Mouse (Mus musculus): ENCODE measurements around the gene Csrnp1. TPM values are rescaled to one million over a fixed set of nuclear protein-coding genes. Genes with fewer than 3 reads are reported as not detected.

Csrnp1 gene
- total RNA-seq, 2 experiments from 2014 or later: 20.5 to 26.8 TPM

- DNase-seq (ENCODE audit: low spot score in 2 of 2): no peak
These were observed 33.1 kb downstream of the Csrnp1 start for GRCm38 (mm10) chr9:119951388-119951787.

DNA sequence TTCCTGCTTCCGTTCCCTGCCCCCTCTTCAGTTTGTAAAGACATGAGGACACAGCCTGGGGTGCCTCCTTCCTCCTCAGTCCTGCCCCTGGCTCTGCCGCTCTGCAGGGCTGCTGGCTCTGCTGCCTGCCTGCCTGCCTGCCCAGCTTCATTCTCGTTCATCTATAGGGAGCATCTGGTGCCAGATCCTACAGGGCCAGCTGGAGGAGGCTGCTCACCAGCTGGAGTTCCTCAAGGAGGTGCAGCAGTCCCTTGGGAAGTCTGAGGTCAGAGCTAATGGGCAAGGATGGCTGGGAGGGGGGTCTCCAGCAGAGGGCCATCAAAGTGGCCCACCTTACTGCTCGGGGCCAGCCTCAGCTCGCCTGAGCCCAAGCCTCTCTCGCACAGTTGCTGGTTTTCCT, 34.0 kb downstream of the Csrnp1 start:
- no peak for DNase-seq (ENCODE audit: low spot score in 2 of 2)

DNA sequence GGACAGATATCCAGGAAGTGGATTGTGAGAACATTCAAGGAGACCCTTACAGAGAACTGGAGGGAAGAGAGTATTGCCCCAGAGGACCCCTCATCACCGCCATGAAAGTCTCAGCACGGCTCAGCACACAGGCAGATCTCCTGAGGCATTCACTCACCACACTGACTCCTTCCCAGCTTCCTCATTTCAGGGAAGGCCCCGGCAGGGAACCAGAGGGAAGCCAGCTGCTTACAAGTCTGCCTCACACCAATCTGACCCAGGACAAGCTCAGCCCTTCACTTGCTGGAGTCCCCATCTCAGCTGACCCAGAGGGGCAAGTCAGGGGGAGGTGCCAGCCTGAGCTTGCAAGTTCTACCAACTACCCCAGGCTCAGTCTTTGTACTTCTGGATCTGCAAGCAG, 35.7 kb downstream of the Csrnp1 start:
- no peak for DNase-seq (ENCODE audit: low spot score in 2 of 2)

DNA sequence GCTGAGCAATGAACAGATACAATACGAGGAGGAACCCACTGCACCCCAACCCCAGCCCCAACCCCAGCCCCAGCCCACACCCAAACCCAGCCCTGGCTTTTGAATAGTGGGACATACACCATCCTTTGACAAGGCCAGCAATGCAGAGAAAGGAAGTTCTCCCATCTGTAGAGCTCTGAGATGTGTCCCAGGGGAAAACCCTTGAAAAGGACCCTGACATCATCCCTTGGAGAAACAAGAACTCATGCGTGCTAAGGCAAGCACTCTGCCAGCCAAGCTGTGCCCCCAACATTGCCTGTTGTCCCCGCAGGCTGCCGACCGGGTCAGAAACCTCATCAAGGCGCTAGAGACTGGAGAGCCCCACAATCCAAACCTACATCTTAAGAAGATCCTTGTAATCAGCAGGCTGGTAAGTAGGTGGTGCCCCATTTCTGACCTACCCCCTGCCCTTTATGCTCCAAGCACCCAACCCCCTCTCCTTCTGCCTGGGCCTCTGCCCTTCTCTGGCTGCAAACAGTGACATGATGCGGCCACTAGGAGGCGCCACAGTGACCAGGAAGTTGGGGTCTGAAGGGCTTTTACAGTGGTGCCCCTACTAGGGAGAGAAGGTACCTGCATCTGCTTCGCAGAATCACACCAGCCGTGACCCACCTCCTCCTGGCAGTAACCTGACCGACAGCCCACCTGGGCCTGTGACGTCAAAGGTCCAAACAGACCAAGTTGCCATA, 39.1 kb downstream of the Csrnp1 start:
- DNase-seq (ENCODE audit: low spot score in 2 of 2): no peak

- no peak for DNase-seq (ENCODE audit: low spot score in 2 of 2)
These were observed 41.1 kb downstream of the Csrnp1 start for GRCm38 (mm10) chr9:119943326-119943725.

DNA sequence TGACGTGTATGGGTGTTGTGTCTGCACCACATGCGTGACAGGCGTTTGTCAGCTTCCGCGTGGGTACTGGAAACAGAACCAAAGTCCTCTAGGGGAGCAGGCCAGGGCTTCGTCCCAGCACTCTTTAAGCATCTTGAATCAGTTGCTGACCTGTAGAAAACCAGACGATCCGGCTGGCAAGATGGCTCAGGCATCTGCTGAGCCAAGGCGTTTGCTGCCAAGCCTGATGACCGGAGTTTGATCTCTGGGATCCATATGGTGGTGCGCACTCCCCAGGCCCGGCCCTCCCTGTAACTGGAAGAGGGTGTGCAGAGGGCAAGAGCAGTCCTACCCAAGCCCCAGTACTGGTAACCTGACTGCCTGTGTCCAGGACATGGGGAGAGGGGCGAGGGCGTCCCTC, 42.6 kb downstream of the Csrnp1 start:
- DNase-seq (ENCODE audit: low spot score in 2 of 2): no peak

- DNase-seq (ENCODE audit: low spot score in 2 of 2): no peak
These were observed 43.1 kb downstream of the Csrnp1 start for GRCm38 (mm10) chr9:119941407-119941806.

DNA sequence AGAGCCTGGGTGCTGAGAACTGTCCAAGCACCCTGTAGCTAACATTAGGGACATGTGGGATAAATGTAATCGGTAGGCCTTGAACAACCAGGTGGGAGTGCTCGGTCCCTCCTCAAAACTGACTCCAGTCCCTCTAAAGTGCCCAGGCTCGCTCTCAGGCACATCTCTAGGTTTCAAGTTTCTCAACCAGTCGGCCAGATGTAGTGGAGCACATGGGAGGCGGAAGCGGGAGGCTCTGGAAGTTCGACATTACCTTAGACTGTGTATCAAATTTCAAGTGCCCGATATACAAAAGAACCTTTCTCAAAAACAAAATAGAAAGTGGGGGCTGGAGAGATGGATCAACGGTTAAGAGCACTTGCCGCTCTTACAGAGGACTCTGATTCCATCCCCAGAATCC, 44.8 kb downstream of the Csrnp1 start:
- no peak for DNase-seq (ENCODE audit: low spot score in 2 of 2)

DNA sequence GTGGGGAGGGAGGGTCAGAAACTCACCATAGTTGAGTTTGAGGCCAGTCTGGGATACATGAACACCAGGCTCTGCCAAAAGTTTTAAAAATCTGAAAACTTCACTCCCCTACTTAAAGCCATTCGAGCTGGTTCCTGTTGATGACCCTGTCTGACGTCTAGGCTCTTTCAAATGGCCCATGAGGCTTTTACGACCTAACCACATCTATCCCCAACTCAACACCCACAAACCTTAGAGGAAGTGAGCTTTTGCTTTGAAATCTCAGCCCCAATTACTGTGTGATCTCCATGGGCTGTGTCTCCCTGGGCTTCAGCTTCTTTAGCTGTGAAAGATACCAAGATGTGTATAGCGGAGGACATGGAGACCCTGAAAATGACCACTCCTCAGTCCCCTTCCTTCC, 46.0 kb downstream of the Csrnp1 start:
- DNase-seq (ENCODE audit: low spot score in 2 of 2): no peak

DNA sequence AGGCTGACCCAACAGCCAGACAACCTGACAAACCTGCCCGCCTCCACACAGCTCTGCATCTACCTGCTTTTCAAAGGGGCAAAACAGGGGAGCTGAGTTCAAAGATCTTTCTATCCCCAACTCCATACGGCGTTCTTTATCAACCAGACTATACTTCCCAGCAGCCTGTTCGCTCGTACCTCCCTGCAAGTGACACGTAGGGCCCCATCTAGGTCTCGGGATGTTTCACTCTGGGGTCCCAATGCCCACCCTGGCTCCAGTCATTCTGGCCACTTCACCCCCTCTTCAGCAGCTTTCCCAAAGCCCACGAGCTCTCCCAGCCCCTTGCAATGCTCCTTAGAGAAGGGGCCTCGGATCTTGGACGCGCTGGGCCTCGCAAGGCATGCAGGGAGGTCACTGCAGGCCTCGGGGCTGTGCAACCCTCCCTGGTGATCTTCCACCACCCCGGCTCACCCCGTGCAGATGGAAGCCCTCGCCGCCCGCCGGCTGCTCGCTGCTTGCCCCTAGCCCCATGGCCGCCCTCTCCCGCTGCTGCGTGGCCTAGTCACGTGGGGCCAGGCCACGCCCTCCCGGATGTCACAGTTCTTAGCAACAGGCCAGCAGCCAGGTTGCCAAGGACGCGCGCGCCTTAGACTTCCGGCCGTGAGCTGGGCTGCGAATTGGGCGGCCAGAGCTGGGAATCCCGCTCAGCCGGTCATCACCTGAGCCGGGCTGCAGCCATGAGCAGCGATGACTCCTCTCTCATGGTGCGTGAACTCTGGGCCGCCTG, 47.3 kb downstream of the Csrnp1 start, which contains the start of the genes Gorasp1 and Ttc21a:
TSS of gene Gorasp1 (minus strand) at position 561 of the 769 bp plus-strand sequence.
TSS of gene Ttc21a (plus strand) at position 602 of the 769 bp plus-strand sequence.
- peak; percentile 93 to 94 for DNase-seq (ENCODE audit: low spot score in 2 of 2)

- DNase-seq (ENCODE audit: low spot score in 2 of 2): no peak
These were observed 50.8 kb downstream of the Csrnp1 start for GRCm38 (mm10) chr9:119933675-119934074.

DNA sequence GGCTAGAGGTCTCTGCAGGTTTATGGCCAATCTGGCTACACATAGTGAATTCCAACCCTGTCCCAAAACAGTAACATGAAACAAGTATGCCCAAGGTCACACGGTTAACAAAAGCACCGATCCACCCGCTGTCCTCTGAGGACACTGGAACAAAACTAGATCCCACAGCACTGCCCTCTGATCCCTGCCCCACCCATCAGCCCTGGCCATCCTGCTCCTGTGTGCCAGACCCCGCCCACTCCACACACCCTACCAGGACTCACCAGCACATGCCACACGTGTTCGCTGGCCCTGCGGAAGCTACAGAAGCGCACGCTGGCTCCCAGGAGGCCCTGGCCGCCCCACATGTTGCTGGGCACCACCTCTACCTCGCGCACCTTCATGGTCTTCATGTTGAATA, 52.1 kb downstream of the Csrnp1 start:
- DNase-seq (ENCODE audit: low spot score in 2 of 2): no peak

GRCm38 (mm10) chr9:119926497-119926896, 58.0 kb downstream of the Csrnp1 start:
- no peak for DNase-seq (ENCODE audit: low spot score in 2 of 2)

DNA sequence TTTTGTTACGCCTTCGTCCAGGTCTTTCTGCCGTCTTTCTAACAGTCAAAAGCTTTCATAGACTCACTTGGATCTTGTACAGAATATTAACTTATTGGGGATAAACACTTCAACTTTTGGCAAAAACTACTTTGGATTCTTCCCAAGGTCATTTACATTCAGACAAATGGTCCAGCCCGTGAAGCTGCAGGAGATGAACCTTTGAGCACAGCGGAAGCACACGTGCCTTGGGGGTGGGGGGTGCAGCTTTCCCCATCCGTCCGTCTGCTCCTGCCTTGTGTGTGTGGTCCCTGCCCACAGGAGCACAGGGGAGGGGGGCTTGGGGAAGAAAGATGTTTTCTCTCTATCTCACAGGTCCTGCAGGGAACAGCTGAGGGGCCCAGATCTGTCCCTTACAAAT, 58.7 kb downstream of the Csrnp1 start:
- DNase-seq (ENCODE audit: low spot score in 2 of 2): no peak

DNA sequence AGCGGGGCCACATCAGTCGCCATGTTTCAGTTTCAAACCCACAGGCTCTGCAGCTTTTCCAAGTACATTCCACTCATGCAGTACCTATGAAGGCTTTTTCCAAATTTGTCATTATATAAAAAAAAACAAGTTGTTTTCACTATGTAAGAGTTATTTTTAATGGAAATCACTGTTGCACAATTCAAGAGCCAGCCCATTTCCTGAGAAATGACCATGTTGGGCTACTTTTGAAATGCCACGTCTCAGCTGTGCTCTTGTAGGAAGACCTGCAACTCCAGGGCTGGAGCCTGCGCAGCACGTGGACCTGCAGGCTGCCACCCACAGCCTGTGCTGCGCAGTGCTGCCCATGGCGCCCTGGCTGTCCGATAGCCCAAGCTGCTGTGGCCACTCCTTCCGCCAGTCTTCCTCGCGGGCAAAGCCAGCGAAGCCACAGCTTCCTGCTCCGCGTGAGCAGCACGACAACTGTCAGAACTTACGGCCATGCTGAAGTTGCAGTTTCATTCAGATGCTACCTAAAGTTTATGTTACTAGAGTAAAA, 59.3 kb downstream of the Csrnp1 start:
- no peak for DNase-seq (ENCODE audit: low spot score in 2 of 2)

DNA sequence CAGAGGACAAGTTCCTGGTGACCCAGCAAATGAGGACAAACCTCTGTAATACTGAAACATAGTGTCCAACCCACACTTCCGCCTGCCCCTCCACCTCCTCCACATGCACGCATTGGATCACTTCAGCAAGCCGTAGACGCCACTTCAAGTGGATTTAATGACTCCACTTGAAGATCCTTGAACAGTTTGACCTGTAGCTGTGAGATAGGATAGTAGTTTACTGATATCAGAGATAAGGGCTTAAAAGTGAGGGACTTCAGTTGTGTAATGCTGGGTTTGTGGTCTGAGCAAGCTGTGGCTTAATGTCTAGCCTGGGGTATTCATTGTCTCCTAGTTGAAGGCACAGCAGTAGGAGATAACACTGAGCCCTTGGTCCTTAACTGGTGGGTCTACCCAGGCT, 61.0 kb downstream of the Csrnp1 start:
- no peak for DNase-seq (ENCODE audit: low spot score in 2 of 2)

Other genes starting within 250 kb of the Csrnp1 start
- under 1 TPM; 0.19 to 0.26 TPM for gene Scn11a, start 159.2 kb downstream of the Csrnp1 start, total RNA-seq (2021)
- 10 to 100 TPM; 76.0 to 76.9 TPM for gene Wdr48, start 89.8 kb downstream of the Csrnp1 start, total RNA-seq (2021)
- gene Gorasp1, start 47.1 kb downstream of the Csrnp1 start, total RNA-seq (2021): 10 to 100 TPM; 37.1 to 38.2 TPM
- gene Ttc21a, start 47.1 kb downstream of the Csrnp1 start, total RNA-seq (2021): under 1 TPM; 0.19 to 0.49 TPM
- under 1 TPM; 0.07 to 0.12 TPM for gene Xirp1, start 38.9 kb upstream of the Csrnp1 start, total RNA-seq (2021)
- 10 to 100 TPM; 26.6 to 28.4 TPM for gene Cx3cr1, start 85.2 kb upstream of the Csrnp1 start, total RNA-seq (2021)
- not detected for gene Ccr8, start 107.5 kb upstream of the Csrnp1 start, total RNA-seq (2021)
- 10 to 100 TPM; 26.0 to 26.5 TPM for gene Slc25a38, start 125.7 kb upstream of the Csrnp1 start, total RNA-seq (2021)
- gene Rpsa, start 143.0 kb upstream of the Csrnp1 start, total RNA-seq (2021): 100 to 1,000 TPM; 449 to 459 TPM
- 100 to 1,000 TPM; 189 to 204 TPM for gene Mobp, start 165.0 kb upstream of the Csrnp1 start, total RNA-seq (2021)